Mouse (Mus musculus) midbrain, postnatal 0 days (tissue): ENCODE results near the gene Gpr87. TPM values are rescaled to one million over a fixed set of nuclear protein-coding genes. Genes with fewer than 3 reads are reported as not detected.

Experiments used
- ATAC-seq: fragments of 200-750 bp; cut with Nextera tagmentation; 2 replicates; pipeline ENCODE4 v1.8.0; 2017; ENCODE audit warnings: moderate number of reproducible peaks, mild to moderate bottlenecking, moderate TSS enrichment, moderate library complexity; ENCODE audit not compliant: low FRiP score
- DNase-seq: peaks from one replicate; pipeline ENCODE4 v3.0.0-alpha.2; 2015; ENCODE audit warnings: low spot score
- H3K27ac ChIP-seq: fragments of 300-500 bp; sonication (generic); 2 replicates; pipeline ENCODE4 v1.5.1; 2014; ENCODE audit warnings: low read depth, mild to moderate bottlenecking, low read length, mixed read lengths
- H3K27me3 ChIP-seq: fragments of 300-500 bp; sonication (generic); 2 replicates; pipeline ENCODE4 v1.6.1; 2014; ENCODE audit warnings: low read length, control low read depth, mixed read lengths; ENCODE audit not compliant: insufficient read depth
- H3K36me3 ChIP-seq: fragments of 300-500 bp; sonication (generic); 2 replicates; pipeline ENCODE4 v1.6.1; 2014; ENCODE audit warnings: low read length, control low read depth, mixed read lengths; ENCODE audit not compliant: insufficient read depth
- H3K4me1 ChIP-seq: fragments of 300-500 bp; sonication (generic); 2 replicates; pipeline ENCODE4 v1.6.1; 2014; ENCODE audit warnings: mild to moderate bottlenecking, control low read depth, antibody characterized with exemption, low read length, mixed read lengths; ENCODE audit not compliant: insufficient read depth
- H3K4me2 ChIP-seq: fragments of 300-500 bp; sonication (generic); 2 replicates; pipeline ENCODE4 v1.6.1; 2014; ENCODE audit warnings: low read depth, mild to moderate bottlenecking, low read length, mixed read lengths; ENCODE audit not compliant: poor library complexity, severe bottlenecking
- H3K4me3 ChIP-seq: fragments of 300-500 bp; sonication (generic); 2 replicates; pipeline ENCODE4 v1.5.1; 2014; ENCODE audit warnings: low read depth, mild to moderate bottlenecking, low read length, moderate library complexity
- H3K9ac ChIP-seq: fragments of 300-500 bp; sonication (generic); replicated peaks from 2 replicates; pipeline ENCODE4 v1.6.1; 2014; ENCODE audit warnings: mild to moderate bottlenecking, low read length, moderate library complexity, mixed read lengths; ENCODE audit not compliant: poor library complexity, severe bottlenecking
- H3K9me3 ChIP-seq: fragments of 300-500 bp; sonication (generic); 2 replicates; pipeline ENCODE4 v1.6.1; 2016; ENCODE audit warnings: low read length, control low read depth
- CTCF ChIP-seq: IDR thresholded peaks from 2 replicates; pipeline ENCODE4 v1.5.1; 2016; ENCODE audit warnings: antibody characterized with exemption, mild to moderate bottlenecking
- WGBS: fragments of 180-500 bp; shearing (Covaris S2); extraction: QIAGEN DNeasy Blood & Tissue Kit; methylation state at CpG from one replicate; pipeline ENCODE4 v1.1.7; 2014; 5-methylcytosine and 5-hydroxymethylcytosine counted together
- polyA plus RNA-seq: library from polyadenylated mRNA; unstranded; fragments of >200 nt; fragmentation: Nextera tagmentation; extraction: Ambion mirVana; gene quantifications from 2 replicates; pipeline ENCODE4 v1.2.1, GENCODE M21; 2015
- total RNA-seq: library from RNA; depleted of rRNA; stranded (reverse); fragments of >200 nt; gene quantifications from 2 replicates; pipeline ENCODE4 v1.2.3, GENCODE M21; 2014

Gene Gpr87
- total and polyA plus RNA-seq, 2 experiments from 2014 or later = 1.5 TPM; not detected in 1

- Histone ChIP-seq H3K36me3 (no peaks in the 10 kb centered on the region), H3K4me3 (no peak overlapping the region), H3K4me2 (no peak overlapping the region), H3K9me3 (no peaks in the 10 kb centered on the region), H3K4me1 (no peaks in the 10 kb centered on the region), H3K27me3 (no peaks in the 10 kb centered on the region), H3K27ac (no peak overlapping the region), H3K9ac (no peak overlapping the region)
- no peak for ATAC-seq
- 81% methylated on average over 4 of the region's 4 CpGs for WGBS
- no peak for DNase-seq
- no peak for TF ChIP-seq CTCF
These were observed 2.5 kb upstream of the Gpr87 start for GRCm38 (mm10) chr3:59197329-59197948.

DNA sequence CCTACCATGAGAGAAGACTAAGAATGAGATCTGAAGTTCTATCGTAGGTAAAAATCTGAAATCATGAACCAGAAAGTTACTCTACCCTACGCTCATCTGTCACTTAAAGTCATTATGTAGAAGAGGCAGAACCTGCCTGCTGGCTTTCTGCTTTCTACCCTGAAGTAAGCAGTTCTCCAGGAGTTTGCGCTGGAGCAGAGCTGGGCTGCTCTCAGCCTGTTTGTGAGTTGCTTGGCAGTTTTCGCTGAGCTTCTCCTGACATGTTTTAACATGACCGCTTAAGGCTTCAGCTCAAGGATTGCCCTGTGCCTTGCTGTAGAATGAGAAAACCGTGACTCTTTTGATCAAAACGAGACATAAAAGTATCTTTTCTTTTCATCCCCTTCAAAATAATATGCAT is 805 bp downstream of the Gpr87 start:
- 89% methylated on average over 7 of the region's 7 CpGs for WGBS

GRCm38 (mm10) chr3:59191674-59192073 is 3.2 kb downstream of the Gpr87 start:
- no peaks in the 10 kb centered on the region for H3K4me1 ChIP-seq
- no peak for ATAC-seq
- WGBS = 96% methylated on average over 6 of the region's 6 CpGs
- no peak for TF ChIP-seq CTCF
- H3K27me3 ChIP-seq = no peaks in the 10 kb centered on the region
- no peak overlapping the region for H3K4me3 ChIP-seq
- DNase-seq = no peak
- H3K9ac ChIP-seq = no peak overlapping the region
- no peak overlapping the region for H3K4me2 ChIP-seq
- H3K9me3 ChIP-seq = no peaks in the 10 kb centered on the region
- no peak overlapping the region for H3K27ac ChIP-seq
- no peaks in the 10 kb centered on the region for H3K36me3 ChIP-seq

More for the DNA sequence above, 805 bp downstream of the Gpr87 start:
- Histone ChIP-seq H3K9ac (no peak overlapping the region), H3K4me1 (no peaks in the 10 kb centered on the region), H3K27ac (no peak overlapping the region), H3K4me3 (no peak overlapping the region), H3K9me3 (no peaks in the 10 kb centered on the region), H3K4me2 (no peak overlapping the region), H3K27me3 (no peaks in the 10 kb centered on the region), H3K36me3 (no peaks in the 10 kb centered on the region)
- TF ChIP-seq CTCF = no peak
- no peak for DNase-seq
- no peak for ATAC-seq

DNA sequence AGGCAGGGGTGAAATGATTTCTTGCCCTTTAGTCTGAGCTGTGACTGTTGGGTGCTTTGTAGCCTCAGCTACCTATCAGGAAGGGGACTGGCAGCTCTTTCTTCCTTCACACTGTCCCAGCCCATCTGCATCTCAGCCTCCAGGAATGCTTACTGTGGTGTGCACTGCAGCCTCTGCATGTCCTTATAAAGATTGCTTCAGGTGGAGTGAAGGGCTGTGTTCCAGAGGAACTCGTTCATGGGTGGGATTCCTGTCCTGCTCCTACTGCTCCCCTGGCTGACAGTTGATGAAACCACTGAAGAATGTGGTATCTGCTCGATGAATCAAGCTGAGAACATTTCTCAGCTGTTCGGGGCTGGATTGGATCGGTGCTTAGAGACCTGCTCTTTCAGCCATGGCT is 7.6 kb downstream of the Gpr87 start:
- no peak overlapping the region for H3K27ac ChIP-seq
- no peak overlapping the region for H3K4me2 ChIP-seq
- ATAC-seq (no peak), DNase-seq (no peak)
- TF ChIP-seq CTCF = no peak
- no peaks in the 10 kb centered on the region for H3K4me1 ChIP-seq
- H3K36me3 ChIP-seq = no peaks in the 10 kb centered on the region
- H3K9me3 ChIP-seq = no peaks in the 10 kb centered on the region
- no peaks in the 10 kb centered on the region for H3K27me3 ChIP-seq
- no peak overlapping the region for H3K9ac ChIP-seq
- no peak overlapping the region for H3K4me3 ChIP-seq
- WGBS = 89% methylated on average over 4 of the region's 4 CpGs

GRCm38 (mm10) chr3:59185662-59186061 is 9.2 kb downstream of the Gpr87 start:
- no peak for TF ChIP-seq CTCF
- H3K4me1 ChIP-seq = no peaks in the 10 kb centered on the region
- ATAC-seq = no peak
- H3K9ac ChIP-seq = no peak overlapping the region
- H3K27me3 ChIP-seq = no peaks in the 10 kb centered on the region
- no peaks in the 10 kb centered on the region for H3K9me3 ChIP-seq
- DNase-seq = no peak
- no peak overlapping the region for H3K4me3 ChIP-seq
- H3K4me2 ChIP-seq = no peak overlapping the region
- H3K36me3 ChIP-seq = no peaks in the 10 kb centered on the region
- 92% methylated on average over 4 of the region's 4 CpGs for WGBS
- no peak overlapping the region for H3K27ac ChIP-seq

DNA sequence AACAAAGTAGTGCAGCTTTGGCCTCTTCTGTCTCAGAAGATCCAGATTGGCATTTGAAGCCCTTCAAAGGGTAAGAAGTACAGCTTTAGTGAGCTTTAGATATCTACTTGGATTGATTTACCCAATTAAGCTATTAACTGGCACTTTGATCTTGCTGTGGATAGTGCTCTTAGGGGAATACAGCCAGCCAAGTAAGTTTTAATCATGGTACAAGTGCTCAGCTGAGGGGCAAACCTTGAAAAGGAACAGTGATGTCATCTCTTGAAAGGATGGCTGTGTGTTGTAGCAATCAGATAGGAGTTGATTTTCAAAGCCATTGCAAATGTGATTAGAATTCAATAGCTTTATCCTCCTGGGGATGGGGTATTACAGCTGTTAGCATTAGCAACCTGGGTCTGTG is 12.8 kb downstream of the Gpr87 start:
- H3K9ac ChIP-seq = no peak overlapping the region
- no peaks in the 10 kb centered on the region for H3K36me3 ChIP-seq
- 0 out of 2 replicates have a peak, but pooled peaks have one; percentile 17 for ATAC-seq
- no peak overlapping the region for H3K4me2 ChIP-seq
- no peak for TF ChIP-seq CTCF
- H3K27ac ChIP-seq = no peak overlapping the region
- no peaks in the 10 kb centered on the region for H3K9me3 ChIP-seq
- no peaks in the 10 kb centered on the region for H3K4me1 ChIP-seq
- no peak for DNase-seq
- H3K27me3 ChIP-seq = no peaks in the 10 kb centered on the region
- H3K4me3 ChIP-seq = no peak overlapping the region
